Mouse (Mus musculus): ENCODE measurements around the gene Grasp. TPM values are rescaled to one million over a fixed set of nuclear protein-coding genes. Genes with fewer than 3 reads are reported as not detected.
A peak's percentile ranks its signal among the peaks of the same experiment; 100 is the strongest.

Gene Grasp
- total RNA-seq, 2 experiments from 2014 or later: 89.7 to 107 TPM

DNA sequence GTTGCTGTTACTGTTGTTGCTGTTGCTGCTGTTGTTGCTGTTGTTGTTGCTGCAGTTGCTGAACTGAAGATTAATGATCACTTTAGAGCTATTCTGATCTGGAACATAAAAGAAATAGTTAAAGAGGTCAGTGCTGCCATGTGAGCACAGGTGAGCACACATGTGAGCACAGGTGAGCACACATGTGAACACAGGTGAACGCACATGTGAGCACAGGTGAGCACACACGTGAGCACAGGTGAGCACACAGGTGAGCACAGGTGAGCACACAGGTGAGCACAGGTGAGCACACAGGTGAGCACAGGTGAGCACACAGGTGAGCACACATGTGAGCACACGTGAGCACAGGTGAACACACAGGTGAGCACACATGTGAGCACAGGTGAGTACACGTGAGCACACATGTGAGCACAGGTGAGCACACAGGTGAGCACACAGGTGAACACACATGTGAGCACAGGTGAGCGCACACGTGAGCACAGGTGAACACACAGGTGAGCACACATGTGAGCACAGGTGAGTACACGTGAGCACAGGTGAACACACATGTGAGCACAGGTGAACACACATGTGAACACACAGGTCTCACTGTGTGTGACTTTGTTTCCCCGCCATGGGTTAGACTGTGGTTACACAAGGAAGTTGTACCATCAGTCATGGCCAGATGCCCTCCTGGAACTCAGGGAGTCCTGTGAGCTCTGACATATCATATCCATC, 27.8 kb upstream of the Grasp start:
- TF ChIP-seq CTCF (IDR thresholded peaks at IDR 0.05): no peak
- intact Hi-C loops (cut with DNase I): loop anchor here (5.0 to 10.0 kb wide), 3 partner anchors 79 to 489 kb away; partner anchors contain the start of genes Ankrd33 and Krt6b
- Histone ChIP-seq H3K27ac (no peak overlapping the region), H3K4me3 (no peak overlapping the region)
- DNase-seq (ENCODE audit: extremely low spot score in 1 of 2, low spot score in 2 of 2): no peak

DNA sequence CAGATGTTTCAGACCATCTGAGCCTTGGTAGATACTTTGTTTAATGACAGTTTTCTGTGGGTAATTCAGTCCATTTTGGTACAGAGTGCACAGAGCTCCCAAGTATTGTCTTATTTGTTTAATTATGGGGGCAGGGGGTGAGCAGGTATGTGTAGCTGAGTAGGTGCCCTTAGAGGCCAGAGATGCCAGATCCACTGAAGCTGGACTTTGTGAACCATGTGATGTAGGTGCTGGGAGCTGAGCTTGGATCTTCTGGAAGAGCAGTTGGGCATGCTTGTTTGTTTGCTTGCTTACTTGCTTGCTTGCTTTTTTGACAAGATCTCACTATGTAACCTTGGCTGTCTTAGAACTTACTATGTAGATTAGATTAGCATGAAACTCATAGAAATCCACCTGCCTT, 27.0 kb upstream of the Grasp start:
- no peak overlapping the region for H3K4me3 ChIP-seq
- H3K27ac ChIP-seq: no peak overlapping the region
- DNase-seq (ENCODE audit: extremely low spot score in 1 of 2, low spot score in 2 of 2): no peak
- intact Hi-C loops (cut with DNase I): loop anchor here (5.0 to 10.0 kb wide), 3 partner anchors 80 to 488 kb away; partner anchors contain the start of genes Ankrd33 and Krt6b
- no peak for TF ChIP-seq CTCF (IDR thresholded peaks at IDR 0.05)

DNA sequence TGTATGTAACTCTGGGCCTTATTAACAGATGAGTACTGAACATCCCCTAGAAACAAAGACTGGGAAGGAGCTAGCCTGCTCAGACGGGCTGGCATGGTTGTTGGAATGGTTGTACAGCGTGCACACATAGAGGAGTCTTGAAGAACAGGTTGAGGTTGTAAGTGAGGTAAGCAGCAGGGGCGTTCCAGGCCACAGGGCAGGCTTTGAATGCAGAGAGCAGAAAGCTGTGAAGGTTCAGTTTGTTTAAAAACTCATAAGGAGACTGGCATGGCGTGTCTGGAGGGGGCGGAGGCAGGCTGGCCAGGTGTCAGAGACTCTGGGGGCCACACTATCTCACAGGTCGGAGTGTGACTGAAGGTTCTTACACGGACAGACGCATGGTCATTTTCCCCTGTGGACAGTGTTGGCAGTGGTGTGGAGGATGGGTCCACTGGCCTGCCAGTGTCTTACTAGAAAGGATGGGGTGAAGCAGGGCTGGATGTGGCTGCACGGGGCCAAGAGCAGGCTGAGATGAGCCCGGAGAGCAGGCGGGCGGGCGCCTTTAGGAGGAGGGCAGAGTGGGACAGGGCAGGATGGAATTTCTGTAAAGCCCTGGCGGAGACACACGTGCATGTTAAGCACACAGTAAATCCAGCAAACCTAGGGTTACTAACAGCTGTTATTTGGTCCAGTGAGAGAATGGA, 26.4 kb upstream of the Grasp start:
- intact Hi-C loops (cut with DNase I): loop anchor here (5.0 to 10.0 kb wide), 3 partner anchors 80 to 487 kb away; partner anchors contain the start of genes Ankrd33 and Krt6b
- no peak overlapping the region for H3K27ac ChIP-seq
- TF ChIP-seq CTCF (IDR thresholded peaks at IDR 0.05): no peak
- DNase-seq (ENCODE audit: extremely low spot score in 1 of 2, low spot score in 2 of 2): no peak
- H3K4me3 ChIP-seq: no peak overlapping the region

DNA sequence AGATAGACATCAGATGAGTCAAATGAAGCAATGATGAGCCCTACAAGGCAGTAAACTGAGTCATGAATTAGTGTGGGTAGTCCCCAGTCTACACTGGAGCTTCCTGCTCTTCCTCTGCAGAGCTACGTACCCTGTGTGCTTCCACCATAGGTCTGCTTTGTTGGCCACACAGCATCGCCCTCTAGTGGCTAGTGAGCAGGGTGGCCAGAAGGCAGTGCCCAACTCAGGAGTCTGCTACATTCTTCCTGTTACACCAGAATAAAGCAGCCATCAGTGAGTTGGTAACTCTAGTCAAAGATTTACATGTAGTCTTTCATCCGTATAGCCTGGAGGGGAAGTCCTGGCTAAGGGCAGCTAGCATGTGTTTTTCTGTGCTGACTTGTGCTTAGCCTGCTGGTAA, 25.8 kb upstream of the Grasp start:
- intact Hi-C loops (cut with DNase I): loop anchor here (5.0 to 10.0 kb wide), 3 partner anchors 81 to 487 kb away; partner anchors contain the start of genes Ankrd33 and Krt6b
- TF ChIP-seq CTCF (IDR thresholded peaks at IDR 0.05): peak; percentile 95
- no peak overlapping the region for H3K27ac ChIP-seq
- DNase-seq (ENCODE audit: extremely low spot score in 1 of 2, low spot score in 2 of 2): peak; percentile 55 to 65
- no peak overlapping the region for H3K4me3 ChIP-seq

DNA sequence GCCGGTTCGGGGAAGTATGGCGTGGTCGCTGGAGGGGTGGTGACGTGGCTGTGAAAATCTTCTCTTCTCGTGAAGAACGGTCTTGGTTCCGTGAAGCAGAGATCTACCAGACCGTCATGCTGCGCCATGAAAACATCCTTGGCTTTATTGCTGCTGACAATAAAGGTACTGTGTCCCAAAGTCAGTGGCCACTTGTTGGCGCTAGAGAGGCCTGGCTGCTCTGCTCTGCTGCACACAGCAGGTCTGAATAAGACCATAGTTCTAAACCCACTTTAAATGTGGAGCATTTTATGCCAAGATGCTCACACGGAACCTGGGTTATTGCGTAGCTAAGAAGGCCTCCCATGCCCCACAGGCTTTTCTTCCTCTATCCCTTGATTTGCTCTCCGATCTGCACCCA, 25.1 kb upstream of the Grasp start:
- Histone ChIP-seq H3K27ac (no peak overlapping the region), H3K4me3 (no peak overlapping the region)
- intact Hi-C loops (cut with DNase I): loop anchor here (5.0 to 10.0 kb wide), 3 partner anchors 82 to 486 kb away; partner anchors contain the start of genes Ankrd33 and Krt6b
- DNase-seq (ENCODE audit: extremely low spot score in 1 of 2, low spot score in 2 of 2): no peak
- peak; percentile 42 for TF ChIP-seq CTCF (IDR thresholded peaks at IDR 0.05)

DNA sequence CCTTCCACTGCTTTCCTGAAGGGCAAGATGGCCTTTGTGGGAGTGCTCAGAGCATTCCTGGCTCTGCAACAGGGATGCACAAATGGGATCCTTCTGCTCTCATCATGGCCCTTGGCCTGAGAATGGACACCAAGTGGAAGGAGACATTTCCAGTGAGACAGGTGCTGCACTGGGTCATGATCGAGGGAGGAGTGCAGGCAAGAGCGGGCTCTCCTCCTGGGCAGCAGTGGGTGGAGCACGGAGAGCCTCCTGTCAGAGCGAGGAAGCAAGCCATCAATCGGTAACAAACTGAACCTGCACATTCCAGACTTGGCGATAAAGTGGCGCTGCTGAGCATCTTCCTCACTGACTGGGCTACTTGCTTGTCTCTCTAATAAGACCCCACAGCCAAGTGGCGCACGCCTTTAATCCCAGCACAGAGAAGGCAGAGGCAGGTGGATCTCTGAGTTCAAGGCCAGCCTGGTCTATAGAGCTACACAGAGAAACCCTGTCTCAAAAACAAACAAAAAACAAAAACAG, 23.2 kb upstream of the Grasp start:
- Histone ChIP-seq H3K4me3 (no peak overlapping the region), H3K27ac (no peak overlapping the region)
- no peak for TF ChIP-seq CTCF (IDR thresholded peaks at IDR 0.05)
- DNase-seq (ENCODE audit: extremely low spot score in 1 of 2, low spot score in 2 of 2): no peak
- intact Hi-C loops (cut with DNase I): no loop called here

DNA sequence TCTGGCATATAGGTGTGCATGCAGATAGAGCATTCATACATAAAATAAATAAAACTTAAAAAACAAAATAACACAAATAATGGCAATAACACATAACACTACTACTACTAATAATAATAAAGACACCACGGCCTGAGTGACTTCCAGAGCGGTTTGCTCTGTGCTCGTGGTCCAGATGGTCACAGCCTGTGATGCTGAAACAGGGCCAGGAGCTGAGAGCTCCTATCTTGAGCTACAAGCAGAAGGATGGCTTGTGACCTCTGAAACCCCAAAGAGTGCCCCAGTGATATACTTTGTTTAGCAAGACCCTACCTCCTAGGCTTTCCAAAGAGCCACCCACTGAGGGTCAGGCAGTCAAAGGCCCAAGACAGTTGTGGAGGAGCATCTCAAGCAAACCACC, 22.6 kb upstream of the Grasp start:
- Histone ChIP-seq H3K4me3 (no peak overlapping the region), H3K27ac (no peak overlapping the region)
- intact Hi-C loops (cut with DNase I): no loop called here
- no peak for TF ChIP-seq CTCF (IDR thresholded peaks at IDR 0.05)
- DNase-seq (ENCODE audit: extremely low spot score in 1 of 2, low spot score in 2 of 2): no peak

DNA sequence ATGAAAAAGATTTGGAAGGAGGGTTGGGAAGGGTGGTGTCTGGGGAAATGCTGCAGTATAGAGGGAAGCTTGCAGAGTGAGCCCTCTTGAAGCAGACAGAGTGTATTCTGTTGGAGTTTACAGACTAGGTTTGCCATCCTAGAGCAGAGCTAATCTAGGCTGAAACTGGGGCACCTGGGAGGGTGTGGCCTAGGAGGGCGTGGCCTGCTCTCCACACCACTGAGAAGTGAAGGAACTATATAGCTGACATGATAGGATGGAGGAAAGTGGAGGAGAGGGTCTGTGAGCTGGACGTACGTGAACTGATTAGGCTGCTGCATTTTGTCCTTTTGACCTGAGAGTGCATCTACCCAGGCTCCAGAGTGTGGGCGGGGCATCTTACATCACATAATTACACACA, 20.3 kb upstream of the Grasp start:
- no peak for DNase-seq (ENCODE audit: extremely low spot score in 1 of 2, low spot score in 2 of 2)
- Histone ChIP-seq H3K27ac (no peak overlapping the region), H3K4me3 (no peak overlapping the region)
- intact Hi-C loops (cut with DNase I): no loop called here
- no peak for TF ChIP-seq CTCF (IDR thresholded peaks at IDR 0.05)

DNA sequence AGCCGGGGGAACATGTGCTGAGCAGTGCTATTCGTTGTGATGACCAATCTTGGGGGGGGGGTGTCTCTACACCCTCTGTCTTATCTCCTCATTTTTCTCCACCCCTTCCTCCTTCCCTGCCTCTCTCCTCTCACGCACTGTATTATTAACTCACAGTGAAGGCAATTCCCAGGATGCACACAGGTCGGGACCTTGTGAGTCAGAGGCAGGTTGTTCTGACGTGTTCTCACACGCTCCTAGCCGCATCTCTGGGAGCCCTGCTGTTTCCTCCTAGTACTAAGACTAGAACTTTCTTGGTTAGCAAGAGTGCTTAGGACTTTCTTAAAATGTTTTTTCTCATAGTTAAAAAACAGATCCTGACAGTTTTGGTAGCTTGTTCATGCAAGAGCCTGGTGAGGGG, 19.2 kb upstream of the Grasp start:
- intact Hi-C loops (cut with DNase I): no loop called here
- Histone ChIP-seq H3K27ac (no peak overlapping the region), H3K4me3 (no peak overlapping the region)
- no peak for DNase-seq (ENCODE audit: extremely low spot score in 1 of 2, low spot score in 2 of 2)
- no peak for TF ChIP-seq CTCF (IDR thresholded peaks at IDR 0.05)

DNA sequence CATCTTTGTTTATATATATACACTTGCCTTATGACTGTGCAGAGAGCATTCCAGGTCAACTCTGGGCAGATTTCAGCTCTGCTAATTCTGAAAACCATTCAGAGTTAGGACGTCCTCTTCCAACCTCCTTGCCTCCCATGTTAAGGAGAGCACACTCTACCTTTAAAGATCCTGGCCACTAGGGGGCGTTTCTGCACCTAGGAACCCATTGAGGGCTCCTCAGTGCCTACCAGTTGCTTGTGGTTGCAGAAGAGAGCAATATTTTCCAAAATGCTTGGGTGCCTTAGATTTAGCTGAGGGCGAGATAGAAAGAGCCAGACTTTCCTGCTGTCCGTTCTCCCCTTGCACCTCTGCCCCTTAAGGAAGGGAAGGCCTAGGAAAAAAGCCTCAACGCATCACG, 13.8 kb upstream of the Grasp start:
- intact Hi-C loops (cut with DNase I): no loop called here
- peak; percentile 58 for DNase-seq (ENCODE audit: extremely low spot score in 1 of 2, low spot score in 2 of 2)
- peak; percentile 78 for TF ChIP-seq CTCF (IDR thresholded peaks at IDR 0.05)
- Histone ChIP-seq H3K27ac (no peak overlapping the region), H3K4me3 (no peak overlapping the region)

DNA sequence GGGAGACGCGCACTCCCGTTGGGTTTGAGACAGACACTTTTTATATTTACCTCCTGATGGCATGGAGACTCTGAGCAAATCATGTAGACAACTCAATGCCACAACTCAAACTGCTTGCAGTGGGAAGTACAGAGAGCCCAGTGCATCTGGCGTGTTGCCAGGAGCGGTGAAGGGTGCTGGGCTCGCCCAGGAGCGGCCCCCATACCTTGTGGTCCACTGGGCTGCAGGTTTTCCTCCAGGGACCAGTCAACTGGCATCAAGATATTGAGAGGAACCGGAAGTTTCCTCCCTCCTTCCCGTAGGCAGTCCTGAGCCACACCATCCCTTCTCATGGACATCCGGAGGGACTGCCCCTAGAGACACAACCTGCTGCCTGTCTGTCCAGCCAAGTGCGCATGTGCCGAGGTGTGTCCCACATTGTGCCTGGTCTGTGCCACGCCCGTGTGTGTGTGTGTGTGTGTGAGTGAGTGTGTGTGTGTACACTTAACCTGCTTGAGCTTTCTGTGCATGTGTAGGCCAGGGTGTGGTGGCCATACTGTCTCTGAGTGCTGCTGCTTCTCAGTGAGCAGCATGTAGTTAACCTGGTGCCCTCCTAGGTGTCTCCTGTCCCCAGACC, 12.9 kb upstream of the Grasp start:
- H3K27ac ChIP-seq: no peak overlapping the region; the same call in 1 of the 2 replicates
- intact Hi-C loops (cut with DNase I): no loop called here
- H3K4me3 ChIP-seq: no peak overlapping the region
- DNase-seq (ENCODE audit: extremely low spot score in 1 of 2, low spot score in 2 of 2): no peak
- no peak for TF ChIP-seq CTCF (IDR thresholded peaks at IDR 0.05)

DNA sequence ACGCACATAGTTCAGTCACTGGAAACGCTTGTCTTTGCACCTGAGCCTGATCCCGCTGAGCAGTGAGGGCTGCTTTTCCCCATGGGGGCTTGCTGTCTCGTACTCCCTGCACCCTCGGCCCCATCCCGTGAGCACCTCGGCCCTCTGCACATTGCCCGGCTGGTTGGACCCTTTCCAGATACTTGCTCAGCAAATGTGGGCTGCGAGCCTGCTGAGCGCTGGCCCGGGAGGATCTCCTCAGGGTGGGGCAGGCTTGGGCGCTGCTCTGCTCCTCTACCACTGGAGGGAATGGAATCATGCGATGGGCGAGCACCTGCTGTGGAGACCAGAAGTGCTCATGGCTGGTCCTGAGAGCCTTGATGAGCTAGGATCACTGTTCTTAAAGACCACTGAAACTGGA, 11.6 kb upstream of the Grasp start:
- intact Hi-C loops (cut with DNase I): no loop called here
- DNase-seq (ENCODE audit: extremely low spot score in 1 of 2, low spot score in 2 of 2): no peak

More for the DNA sequence above, 11.6 kb upstream of the Grasp start:
- TF ChIP-seq CTCF (IDR thresholded peaks at IDR 0.05): no peak
- no peak overlapping the region for H3K27ac ChIP-seq
- H3K4me3 ChIP-seq: no peak overlapping the region

All from left cerebral cortex, adult 2 months (tissue).